In genomic region chr8:105494566-105494965, GRCm38 (mm10) we compare ENCODE assay signal across 19 mouse cellular contexts. TPM values are rescaled to one million over a fixed set of nuclear protein-coding genes. Genes with fewer than 3 reads are reported as not detected.
DNase-seq lines count a peak whose midpoint lies in the region; ATAC-seq and TF ChIP-seq lines count a peak whose summit lies in the region.
"Had no signal": no experiment of that assay in that cellular context is flagged by ENCODE, and none has a peak within 500 bp of the region (broad histone marks: within the 10 kb centered on the region; RNA-seq: fewer than 3 reads in every experiment).

No protein-coding gene starts in this region.

- ATAC-seq in kidney, embryonic 16.5 days (ENCODE audit: low FRiP score, low TSS enrichment), result no peak
- no peak for ATAC-seq in embryonic facial prominence, embryonic 14.5 days (ENCODE audit: low read depth)
- ATAC-seq in lung, embryonic 16.5 days (ENCODE audit: low read depth), result peak; percentile 59
- no peak for ATAC-seq in activated CD4-positive, CD25-positive, alpha-beta regulatory T cell, adult 4 months
- ATAC-seq: liver, embryonic 12.5 days; midbrain, embryonic 15.5 days had no signal

- H3K27me3 ChIP-seq in kidney, embryonic 16.5 days (ENCODE audit: insufficient read depth, low read length), result no peaks in the 10 kb centered on the region
- H3K27me3 ChIP-seq in embryonic facial prominence, embryonic 14.5 days (replicated peaks; ENCODE audit: control insufficient read depth, insufficient read depth, low read length), result no peaks in the 10 kb centered on the region
- H3K27me3 ChIP-seq in lung, embryonic 16.5 days (ENCODE audit: control insufficient read depth, insufficient read depth, low read depth, low read length), result no peaks in the 10 kb centered on the region
- H3K27me3 ChIP-seq: hindbrain, embryonic 15.5 days; midbrain, embryonic 15.5 days; neural tube, embryonic 12.5 days had no signal

- H3K9ac ChIP-seq in kidney, embryonic 16.5 days (replicated peaks; ENCODE audit: low read length), result no peak overlapping the region; the same call in 1 of the 2 replicates
- H3K9ac ChIP-seq in embryonic facial prominence, embryonic 14.5 days (ENCODE audit: low read depth, low read length), result no peak overlapping the region
- no peak overlapping the region for H3K9ac ChIP-seq in lung, embryonic 16.5 days (ENCODE audit: low read length)
- H3K9ac ChIP-seq: hindbrain, embryonic 15.5 days; liver, embryonic 12.5 days; midbrain, embryonic 15.5 days; neural tube, embryonic 12.5 days had no signal

- no peak overlapping the region for H3K4me3 ChIP-seq in gastrocnemius, adult 2 months
- H3K4me3 ChIP-seq in kidney, embryonic 16.5 days (ENCODE audit: low read length), result no peak overlapping the region
- H3K4me3 ChIP-seq in embryonic facial prominence, embryonic 14.5 days (ENCODE audit: low read depth, low read length), result no peak overlapping the region
- H3K4me3 ChIP-seq in lung, embryonic 16.5 days (ENCODE audit: low read length), result no peak overlapping the region
- H3K4me3 ChIP-seq: erythroblast, embryonic 14.5 days; hindbrain, embryonic 15.5 days; liver, embryonic 12.5 days; midbrain, embryonic 15.5 days; neural tube, embryonic 12.5 days had no signal

- peak overlapping the region; percentile 82; the same call in 1 of the 2 replicates for H3K4me2 ChIP-seq in kidney, embryonic 16.5 days (replicated peaks; ENCODE audit: low read depth, low read length)
- H3K4me2 ChIP-seq in embryonic facial prominence, embryonic 14.5 days (ENCODE audit: low read depth, low read length), result no peak overlapping the region
- H3K4me2 ChIP-seq in lung, embryonic 16.5 days (ENCODE audit: low read depth, low read length), result peak overlapping the region; percentile 87
- H3K4me2 ChIP-seq: liver, embryonic 12.5 days had no signal

- peaks cover 29% of the 10 kb centered on the region for H3K4me1 ChIP-seq in kidney, embryonic 16.5 days (ENCODE audit: insufficient read depth, low read length)
- H3K4me1 ChIP-seq in embryonic facial prominence, embryonic 14.5 days (ENCODE audit: control insufficient read depth, insufficient read depth, low read length), result peaks cover 18% of the 10 kb centered on the region
- peaks cover 21% of the 10 kb centered on the region for H3K4me1 ChIP-seq in lung, embryonic 16.5 days (replicated peaks; ENCODE audit: control insufficient read depth, insufficient read depth, low read length)

- no peaks in the 10 kb centered on the region for H3K9me3 ChIP-seq in kidney, embryonic 16.5 days (ENCODE audit: low read length)
- H3K9me3 ChIP-seq in embryonic facial prominence, embryonic 14.5 days (ENCODE audit: control insufficient read depth, low read length), result no peaks in the 10 kb centered on the region
- H3K9me3 ChIP-seq in lung, embryonic 16.5 days (ENCODE audit: control insufficient read depth, low read length), result no peaks in the 10 kb centered on the region
- H3K9me3 ChIP-seq: hindbrain, embryonic 15.5 days; liver, embryonic 12.5 days; midbrain, embryonic 15.5 days; neural tube, embryonic 12.5 days had no signal

- TF ChIP-seq CTCF in gastrocnemius, adult 2 months (IDR thresholded peaks at IDR 0.05), result no peak

- 70% methylated on average over 3 of the region's 3 CpGs for WGBS in kidney, embryonic 16.5 days
- WGBS in embryonic facial prominence, embryonic 14.5 days, result 76% methylated on average over 3 of the region's 3 CpGs
- 53% methylated on average over 3 of the region's 3 CpGs for WGBS in lung, embryonic 16.5 days

- H3K27ac ChIP-seq in gastrocnemius, adult 2 months, result peak overlapping the region; percentile 90
- H3K27ac ChIP-seq in kidney, embryonic 16.5 days (ENCODE audit: low read length), result peak overlapping the region; percentile 86
- H3K27ac ChIP-seq in embryonic facial prominence, embryonic 14.5 days (replicated peaks; ENCODE audit: low read depth, low read length), result no peak overlapping the region
- H3K27ac ChIP-seq in lung, embryonic 16.5 days (ENCODE audit: low read length), result peak overlapping the region; percentile 91
- H3K27ac ChIP-seq: hindbrain, embryonic 15.5 days; liver, embryonic 12.5 days; midbrain, embryonic 15.5 days; neural tube, embryonic 12.5 days had no signal

- DNase-seq in gastrocnemius, adult 2 months, result no peak
- no peak for DNase-seq in gastrocnemius, postnatal 4 days (ENCODE audit: low spot score in 2 of 2)
- DNase-seq in kidney, postnatal 10 days, result no peak
- peak; percentile 51 for DNase-seq in embryonic facial prominence, embryonic 14.5 days (ENCODE audit: low spot score)
- DNase-seq in thymus, postnatal 25 days, result no peak
- DNase-seq: cerebellum, adult 9-11 months; gastrocnemius, postnatal 14 days; kidney, postnatal 4 days; thymus, postnatal 4 days had no signal

- intact Hi-C loops in gastrocnemius, adult 2 months (cut with DNase I), result no loop called here

- H3K36me3 ChIP-seq in kidney, embryonic 16.5 days (ENCODE audit: insufficient read depth, low read length), result no peaks in the 10 kb centered on the region
- H3K36me3 ChIP-seq in embryonic facial prominence, embryonic 14.5 days (ENCODE audit: control insufficient read depth, insufficient read depth, low read length), result no peaks in the 10 kb centered on the region
- H3K36me3 ChIP-seq in lung, embryonic 16.5 days (ENCODE audit: control insufficient read depth, insufficient read depth, low read length), result no peaks in the 10 kb centered on the region
- H3K36me3 ChIP-seq: hindbrain, embryonic 15.5 days; liver, embryonic 12.5 days; midbrain, embryonic 15.5 days; neural tube, embryonic 12.5 days had no signal

RNA-seq across cellular contexts. Expression of gene Zdhhc1, which starts 2.1 kb away (rescaled TPM):
- total RNA-seq in gastrocnemius, adult 2 months (2021), result 10 to 100 TPM in 1 of 2 experiments, 1 to 10 TPM in 1; 9.6 to 11.2 TPM
- total RNA-seq in gastrocnemius, postnatal 4 days (2021), result 10 to 100 TPM; 21.0 to 21.6 TPM
- polyA plus RNA-seq in kidney, embryonic 16.5 days (2015; fragmentation: Nextera tagmentation; extraction: Ambion mirVana), result 49.6 and 51.1 TPM in 2 replicates
- 30.1 and 38.6 TPM in 2 replicates for polyA plus RNA-seq in embryonic facial prominence, embryonic 14.5 days (2014; fragmentation: Nextera tagmentation; extraction: Ambion mirVana)
- polyA plus RNA-seq in lung, embryonic 16.5 days (2015; fragmentation: Nextera tagmentation; extraction: Ambion mirVana), result 48.3 and 48.4 TPM in 2 replicates
- polyA plus RNA-seq in activated CD4-positive, CD25-positive, alpha-beta regulatory T cell, adult 4 months (2017; shearing (Covaris generic)), result under 1 TPM; 0.43 to 0.62 TPM

RNA-seq across cellular contexts. Expression of gene Tppp3, which starts 23.2 kb away (rescaled TPM):
- 10 to 100 TPM; 52.8 to 53.4 TPM for total RNA-seq in gastrocnemius, adult 2 months (2021)
- total RNA-seq in gastrocnemius, postnatal 4 days (2021), result 100 to 1,000 TPM; 527 to 572 TPM
- polyA plus RNA-seq in kidney, embryonic 16.5 days (2015; fragmentation: Nextera tagmentation; extraction: Ambion mirVana), result 22.2 and 24.8 TPM in 2 replicates
- polyA plus RNA-seq in embryonic facial prominence, embryonic 14.5 days (2014; fragmentation: Nextera tagmentation; extraction: Ambion mirVana), result 186 and 243 TPM in 2 replicates
- polyA plus RNA-seq in lung, embryonic 16.5 days (2015; fragmentation: Nextera tagmentation; extraction: Ambion mirVana), result 83.3 and 110 TPM in 2 replicates
- under 1 TPM; 0.50 to 0.60 TPM for polyA plus RNA-seq in activated CD4-positive, CD25-positive, alpha-beta regulatory T cell, adult 4 months (2017; shearing (Covaris generic))

RNA-seq across cellular contexts. Expression of gene Hsd11b2, which starts 24.0 kb away (rescaled TPM):
- not detected for total RNA-seq in gastrocnemius, adult 2 months (2021)
- total RNA-seq in gastrocnemius, postnatal 4 days (2021), result 10 to 100 TPM; 13.3 to 14.8 TPM
- 39.3 and 39.9 TPM in 2 replicates for polyA plus RNA-seq in kidney, embryonic 16.5 days (2015; fragmentation: Nextera tagmentation; extraction: Ambion mirVana)
- polyA plus RNA-seq in embryonic facial prominence, embryonic 14.5 days (2014; fragmentation: Nextera tagmentation; extraction: Ambion mirVana), result 1.1 and 2.2 TPM in 2 replicates
- 1.6 and 2.2 TPM in 2 replicates for polyA plus RNA-seq in lung, embryonic 16.5 days (2015; fragmentation: Nextera tagmentation; extraction: Ambion mirVana)
- not detected for polyA plus RNA-seq in activated CD4-positive, CD25-positive, alpha-beta regulatory T cell, adult 4 months (2017; shearing (Covaris generic))
- total RNA-seq: left cerebral cortex, postnatal 14 days; megakaryocyte, adult 5-6 weeks had no signal
- polyA plus RNA-seq: erythroblast, embryonic 14.5 days had no signal

Comparison
In these comparisons a context has a peak if more than half of its experiments do, and no peak if none do; other contexts are left out.
1. RNA of gene Zdhhc1, which starts 2.1 kb away (polyA plus RNA-seq): 49.6 to 51.1 TPM in kidney, embryonic 16.5 days, 48.3 to 48.4 TPM in lung, embryonic 16.5 days and 30.1 to 38.6 TPM in embryonic facial prominence, embryonic 14.5 days; 0.43 to 0.62 TPM in activated CD4-positive, CD25-positive, alpha-beta regulatory T cell, adult 4 months; every median in the first group is over 10 times any median in the second.
2. RNA of gene Tppp3, which starts 23.2 kb away (polyA plus RNA-seq): 186 to 243 TPM in embryonic facial prominence, embryonic 14.5 days, 83.3 to 110 TPM in lung, embryonic 16.5 days and 22.2 to 24.8 TPM in kidney, embryonic 16.5 days; 0.50 to 0.60 TPM in activated CD4-positive, CD25-positive, alpha-beta regulatory T cell, adult 4 months; every median in the first group is over 10 times any median in the second.
3. RNA of gene Hsd11b2, which starts 24.0 kb away (polyA plus RNA-seq): 39.3 to 39.9 TPM in kidney, embryonic 16.5 days; 1.6 to 2.2 TPM in lung, embryonic 16.5 days, 1.1 to 2.2 TPM in embryonic facial prominence, embryonic 14.5 days and not detected in activated CD4-positive, CD25-positive, alpha-beta regulatory T cell, adult 4 months; every median in the first group is over 10 times any median in the second.